Mouse (Mus musculus) retina, embryonic 14.5 days (tissue): Measurements from ENCODE around the gene Insl3.
A peak's percentile ranks its signal among the peaks of the same experiment; 100 is the strongest.

ENCODE experiments used
- DNase-seq: peaks from one replicate; pipeline ENCODE4 v3.0.0-alpha.2; 2015; ENCODE audit warnings: low spot score

Insl3 gene

DNA sequence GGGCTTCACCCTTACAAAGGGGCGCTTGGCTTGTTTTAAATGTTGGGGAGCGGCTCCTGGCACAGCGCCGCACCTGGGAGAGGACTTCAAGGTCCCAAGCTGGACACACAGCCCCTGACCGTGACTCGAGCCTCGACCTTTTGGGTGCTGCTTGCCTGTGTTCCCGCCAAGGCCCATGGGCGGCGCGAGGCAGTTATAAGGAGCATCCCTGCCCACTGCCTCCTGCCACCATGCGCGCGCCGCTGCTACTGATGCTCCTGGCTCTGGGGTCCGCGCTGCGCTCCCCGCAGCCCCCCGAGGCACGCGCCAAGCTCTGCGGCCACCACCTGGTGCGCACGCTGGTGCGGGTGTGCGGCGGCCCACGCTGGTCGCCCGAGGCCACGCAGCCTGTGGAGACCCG, at the start of gene Insl3:
TSS of gene Insl3 (plus strand) at position 187 of the 400 bp plus-strand sequence.
- DNase-seq, result no peak

DNA sequence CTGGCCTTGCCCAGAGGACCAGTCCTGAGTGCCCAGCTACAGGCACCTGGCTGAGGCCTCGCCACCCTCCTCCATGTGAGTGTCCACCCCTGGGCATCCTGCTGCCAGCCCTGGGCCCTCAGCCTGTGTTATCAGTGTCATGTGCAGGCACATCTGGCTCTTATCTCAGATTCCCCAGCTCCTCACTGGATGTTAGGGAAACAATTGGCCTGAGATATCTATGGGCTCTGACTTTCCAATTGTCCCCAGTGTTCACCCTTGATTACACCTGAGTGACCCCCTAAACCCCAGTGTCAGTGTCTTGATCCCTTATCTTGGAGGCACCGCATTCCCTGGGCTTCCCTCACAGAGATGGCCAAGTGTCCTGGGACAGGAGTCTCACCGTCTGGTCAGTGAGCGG, 49.7 kb upstream of the Insl3 start:
- no peak for DNase-seq

GRCm38 (mm10) chr8:71645510-71645909, 43.5 kb upstream of the Insl3 start:
- DNase-seq, result no peak

DNA sequence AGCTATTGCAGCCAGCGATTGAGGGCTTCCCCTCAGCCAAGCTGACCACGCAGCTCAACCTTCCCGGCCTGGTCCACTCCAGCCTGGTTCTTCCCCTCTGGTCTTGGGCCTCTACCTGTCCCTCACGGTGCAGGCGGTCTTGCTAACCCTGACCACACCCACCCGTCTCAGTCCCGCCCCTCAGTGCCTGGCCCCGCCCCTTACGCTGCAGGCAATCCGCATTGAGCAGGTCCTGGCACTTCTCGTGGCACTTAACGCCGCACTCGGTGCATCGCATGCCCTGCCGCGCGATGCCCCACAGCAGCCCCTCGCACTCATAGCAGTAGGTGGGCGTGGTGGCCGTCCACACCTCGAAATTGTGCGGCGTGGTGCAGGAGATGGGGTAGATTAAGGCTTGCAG, 34.4 kb upstream of the Insl3 start:
- DNase-seq, result peak; percentile 44

DNA sequence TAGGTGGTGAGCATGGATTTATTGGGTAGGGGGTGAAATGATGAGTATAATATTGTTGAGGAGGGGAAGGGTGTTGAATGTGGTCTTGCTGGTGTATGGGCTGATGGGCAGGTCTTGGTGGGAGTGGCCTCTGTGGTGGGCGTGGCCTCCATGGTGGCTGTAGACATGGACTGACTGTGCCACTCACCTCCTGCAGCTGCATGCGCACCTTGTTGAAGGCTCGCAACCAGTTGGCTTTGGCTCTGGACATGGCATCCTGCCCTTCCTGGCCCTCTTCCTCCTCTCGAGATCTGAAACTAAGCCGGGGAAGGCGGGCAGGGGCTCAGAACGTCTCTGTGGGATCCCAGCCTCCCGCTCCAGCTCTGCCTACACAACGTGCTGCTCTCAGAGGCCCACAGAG, 31.2 kb upstream of the Insl3 start:
- no peak for DNase-seq

GRCm38 (mm10) chr8:71658515-71659049, 30.4 kb upstream of the Insl3 start:
- DNase-seq, result no peak

GRCm38 (mm10) chr8:71659751-71660150, 29.3 kb upstream of the Insl3 start:
- no peak for DNase-seq

- peak; percentile 95 for DNase-seq
These were observed 28.5 kb upstream of the Insl3 start for GRCm38 (mm10) chr8:71660325-71661120.

DNA sequence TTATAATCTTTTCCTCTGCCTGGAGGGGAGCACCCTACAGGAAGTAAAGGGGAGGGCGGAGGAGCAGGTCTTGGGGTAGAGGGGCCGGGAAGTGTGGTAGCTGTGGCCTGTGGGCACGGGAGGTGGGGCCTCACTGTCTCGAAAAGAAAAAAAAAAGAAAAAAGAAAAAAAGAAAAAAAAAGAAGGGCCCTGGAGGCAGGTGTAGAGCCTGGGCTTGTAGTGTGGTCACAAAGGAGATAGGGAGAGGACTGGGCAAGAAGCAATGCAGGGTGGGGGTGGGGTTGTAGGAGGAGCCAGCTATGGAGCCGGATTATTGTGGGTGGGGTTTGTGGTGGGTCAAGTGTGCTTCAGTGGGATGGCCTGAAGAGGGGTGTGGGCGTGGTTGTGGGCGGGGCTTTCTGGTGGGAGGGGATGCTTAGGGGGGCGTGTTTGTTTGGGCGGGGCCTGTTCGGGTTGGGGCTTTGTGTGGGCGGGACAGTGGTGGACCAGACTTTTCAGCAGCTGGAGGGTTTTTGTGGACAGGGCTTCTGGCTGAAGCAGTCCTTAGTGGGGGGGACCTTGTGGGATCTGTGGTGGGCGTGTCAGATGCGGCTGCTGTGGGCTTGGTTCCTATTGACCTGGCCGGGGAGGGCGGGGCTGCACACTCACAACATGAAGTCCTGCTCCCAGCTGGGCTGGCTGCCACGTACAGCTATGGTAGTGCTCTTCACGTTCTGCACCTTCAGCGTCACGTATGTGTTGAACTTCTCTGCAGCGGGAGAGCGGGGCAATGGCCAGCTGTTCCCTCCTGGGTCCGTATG, 23.5 kb upstream of the Insl3 start:
- DNase-seq, result peak; percentile 88

DNA sequence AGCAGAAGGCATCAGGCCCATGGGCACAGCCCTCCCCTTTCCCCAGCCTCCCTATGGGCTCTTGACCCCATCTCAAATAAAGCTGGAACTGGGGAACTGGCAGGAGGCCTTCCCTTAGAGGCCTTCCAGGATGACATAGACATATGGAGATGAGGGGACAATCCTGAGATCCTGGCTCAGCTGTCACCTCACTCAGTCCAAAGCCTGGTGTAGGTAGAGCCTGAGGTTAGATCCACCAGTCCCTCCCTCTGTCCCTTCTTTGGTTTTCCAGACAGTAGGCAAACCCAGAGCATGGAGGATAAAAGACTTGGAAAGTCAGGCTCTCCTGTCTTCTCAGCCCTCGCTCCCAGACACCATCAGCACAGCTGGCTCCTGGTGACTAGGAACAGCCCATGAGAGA, 22.2 kb upstream of the Insl3 start:
- DNase-seq, result no peak

DNA sequence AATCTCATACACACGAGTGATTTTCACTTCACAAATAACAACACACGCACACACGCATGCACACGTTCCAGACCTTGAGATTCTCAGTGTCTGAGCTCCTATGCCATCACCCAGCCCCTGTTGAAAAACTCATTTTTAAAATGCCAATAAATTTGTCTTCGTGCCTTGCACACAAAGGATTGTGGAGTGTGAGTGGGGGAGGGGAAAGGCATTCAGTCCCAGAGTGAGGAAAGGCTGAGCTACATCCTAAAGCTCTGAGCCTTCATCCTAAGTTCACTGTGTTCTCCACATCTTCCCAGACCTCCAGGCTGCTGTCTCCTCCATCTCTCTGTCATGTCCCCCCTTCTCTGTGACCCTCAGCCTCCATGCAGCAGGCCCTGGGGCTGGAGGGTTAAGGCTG, 21.8 kb upstream of the Insl3 start:
- DNase-seq, result no peak

DNA sequence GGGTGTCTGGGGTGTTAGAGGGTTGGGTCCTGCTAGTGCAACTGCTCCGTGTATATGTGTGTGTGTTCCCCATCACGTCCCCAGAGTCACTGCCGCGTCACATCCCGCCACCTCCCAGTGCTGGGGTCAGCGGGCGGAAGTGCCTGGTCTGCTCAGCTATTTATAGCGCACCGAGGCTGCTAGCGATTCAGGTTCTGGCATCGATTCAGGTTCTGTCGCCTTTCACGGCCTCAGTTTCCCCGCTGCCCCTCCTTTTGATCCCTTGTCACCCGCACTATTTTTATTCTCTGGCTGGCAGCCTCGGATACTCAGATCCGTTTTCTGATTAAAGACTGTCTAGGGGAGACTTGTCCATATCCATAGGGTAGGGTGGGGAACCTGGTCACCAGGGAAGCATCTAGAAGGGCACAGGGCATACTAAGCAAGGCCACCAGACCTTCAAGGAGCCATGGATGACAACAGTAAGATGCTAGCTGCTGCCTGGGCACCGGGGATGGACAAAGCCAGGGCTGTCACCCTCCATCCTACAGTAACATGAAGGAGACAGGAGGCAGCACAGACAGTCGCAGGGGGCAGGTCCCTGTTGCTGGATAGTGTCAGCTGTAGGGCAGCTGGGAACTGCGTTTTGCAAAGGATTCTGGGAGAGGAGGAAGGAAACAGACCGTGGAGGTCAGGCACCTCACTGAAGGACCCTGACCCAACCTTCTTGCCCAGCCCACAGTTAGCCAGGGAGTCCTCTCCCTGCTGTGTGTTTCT, 20.6 kb upstream of the Insl3 start:
- no peak for DNase-seq

- no peak for DNase-seq
These were observed 18.8 kb upstream of the Insl3 start for GRCm38 (mm10) chr8:71670198-71670597.

DNA sequence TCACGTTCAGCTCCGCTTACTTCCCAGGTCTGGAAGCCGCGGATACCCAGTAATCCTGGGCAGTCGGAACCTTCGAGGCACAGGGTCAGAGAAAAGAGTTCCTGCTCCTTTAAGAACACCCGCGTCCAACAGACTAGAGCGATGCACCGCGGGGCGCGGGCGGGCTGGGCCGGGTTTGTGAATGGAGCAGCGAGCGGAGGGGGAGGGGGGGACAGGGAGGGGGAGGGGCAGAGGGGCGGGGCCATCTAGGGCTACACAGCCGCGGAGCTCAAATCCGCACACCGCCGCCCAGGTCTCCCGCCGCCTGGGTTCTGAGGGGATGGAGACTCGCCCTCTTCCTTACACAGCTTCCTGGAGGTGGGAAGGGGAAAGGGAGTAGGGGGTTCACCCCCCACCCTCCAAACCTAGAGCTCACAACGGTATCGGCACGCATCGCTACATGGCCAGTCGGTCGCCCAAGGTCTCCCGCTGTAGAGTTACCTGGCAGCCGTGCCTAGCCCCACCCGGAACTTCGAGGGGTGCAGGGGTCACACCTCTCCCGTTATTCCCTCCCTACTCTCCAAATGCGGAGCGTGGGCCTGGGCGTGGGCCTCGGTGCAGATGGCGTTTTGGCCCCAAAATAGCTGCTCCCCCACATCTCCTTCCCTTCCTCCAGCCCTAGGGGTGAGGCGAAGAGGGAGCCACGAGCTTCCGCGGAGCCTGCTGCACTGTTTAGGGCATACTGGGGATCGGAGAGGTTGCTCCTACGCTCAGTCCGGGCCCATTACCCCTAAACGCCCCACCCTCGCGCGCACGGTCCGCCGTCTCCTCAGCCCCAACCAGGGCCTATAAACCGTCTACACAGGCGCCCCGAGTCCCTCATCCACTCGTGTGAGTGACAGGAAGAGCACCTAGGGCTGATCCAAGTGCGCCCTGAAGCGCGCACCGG, 18.1 kb upstream of the Insl3 start:
- DNase-seq, result peak; percentile 82

GRCm38 (mm10) chr8:71671549-71671965, 17.5 kb upstream of the Insl3 start, which contains the start of gene Unc13a:
Unc13a (minus strand) TSS chr8:71671757.
- DNase-seq, result peak; percentile 92

DNA sequence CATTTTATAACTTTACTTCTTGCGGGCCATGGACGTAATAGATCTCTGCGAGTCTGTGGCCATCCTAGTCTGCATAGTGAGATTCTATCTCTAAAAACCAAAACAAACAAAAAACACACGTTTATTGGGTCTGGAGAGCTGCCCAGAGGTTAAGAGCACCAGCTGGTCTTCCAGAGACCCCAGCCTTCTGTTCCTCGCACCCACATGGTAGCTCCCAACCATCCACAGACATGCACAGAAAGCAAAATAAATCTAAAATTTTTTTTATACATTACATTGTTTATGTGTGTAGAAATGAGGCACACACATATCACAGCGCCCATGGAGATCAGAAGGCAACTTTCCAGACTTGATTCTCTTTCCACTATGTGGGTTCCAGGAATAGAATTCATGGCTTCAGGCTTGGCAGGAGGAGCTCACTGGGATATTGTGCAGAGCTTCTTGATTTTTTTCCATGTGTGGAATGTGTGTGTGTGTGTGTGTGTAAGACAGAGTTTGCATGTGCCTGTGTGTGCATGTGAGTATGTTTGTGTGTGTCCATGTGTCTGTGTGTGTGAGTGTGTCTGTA, 16.8 kb upstream of the Insl3 start:
- DNase-seq, result no peak

- DNase-seq, result no peak
These were observed 14.9 kb upstream of the Insl3 start for GRCm38 (mm10) chr8:71674071-71674470.

- no peak for DNase-seq
These were observed 13.5 kb upstream of the Insl3 start for GRCm38 (mm10) chr8:71675456-71676019.

GRCm38 (mm10) chr8:71676020-71676741, 12.8 kb upstream of the Insl3 start, which contains the start of gene Jak3:
Jak3 (plus strand) TSS chr8:71676296.
- DNase-seq, result peak; percentile 72

- no peak for DNase-seq
These were observed 12.2 kb upstream of the Insl3 start for GRCm38 (mm10) chr8:71676803-71677202.
